In the genomic region with DNA sequence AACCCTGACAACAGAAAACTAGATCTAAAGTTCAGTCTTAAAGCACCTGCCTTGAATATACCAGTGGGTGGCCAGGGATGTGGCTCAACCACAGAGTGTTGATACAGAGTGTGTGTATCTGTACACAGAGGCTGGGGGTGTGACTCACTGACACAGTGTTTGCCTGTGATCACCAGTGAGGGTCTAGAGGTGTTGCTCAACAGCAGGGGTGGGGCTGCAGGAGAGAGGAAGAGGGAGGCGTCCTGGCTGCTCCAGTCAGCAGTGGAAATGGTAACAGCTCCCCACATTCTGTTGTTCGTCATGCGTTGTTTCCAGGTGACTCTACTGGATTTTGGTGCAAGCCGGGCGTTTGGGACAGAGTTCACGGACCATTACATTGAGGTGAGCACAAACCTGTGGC, we compare ENCODE assay signal across 16 mouse cellular contexts. TPM values are rescaled to one million over a fixed set of nuclear protein-coding genes. Genes with fewer than 3 reads are reported as not detected.
DNase-seq lines count a peak whose midpoint lies in the region; ATAC-seq and TF ChIP-seq lines count a peak whose summit lies in the region.
"Had no signal": no experiment of that assay in that cellular context is flagged by ENCODE, and none has a peak within 500 bp of the region (broad histone marks: within the 10 kb centered on the region; RNA-seq: fewer than 3 reads in every experiment).

No protein-coding gene starts in this region.

- no peak for TF ChIP-seq EP300 in heart, adult 2 months (IDR thresholded peaks at IDR 0.05; ENCODE audit: insufficient read depth, low read depth, low read length)

- H3K4me3 ChIP-seq in liver, embryonic 16.5 days (ENCODE audit: low read depth, low read length) = peak overlapping the region; percentile 36
- H3K4me3 ChIP-seq in heart, adult 2 months = no peak overlapping the region
- no peak overlapping the region for H3K4me3 ChIP-seq in forebrain, embryonic 15.5 days
- H3K4me3 ChIP-seq: limb, embryonic 10.5 days; megakaryocyte, embryonic 14.5 days; neural tube, embryonic 13.5 days had no signal

- peak overlapping the region; percentile 80 for H3K27ac ChIP-seq in liver, embryonic 16.5 days (ENCODE audit: low read length)
- H3K27ac ChIP-seq in heart, adult 2 months = no peak overlapping the region
- no peak overlapping the region for H3K27ac ChIP-seq in forebrain, embryonic 15.5 days (replicated peaks)
- H3K27ac ChIP-seq: limb, embryonic 10.5 days; neural tube, embryonic 13.5 days had no signal

- no peak for TF ChIP-seq CTCF in heart, adult 2 months (IDR thresholded peaks at IDR 0.05)

- no peak overlapping the region for H3K9ac ChIP-seq in liver, embryonic 16.5 days (ENCODE audit: low read depth, low read length)
- no peak overlapping the region for H3K9ac ChIP-seq in heart, adult 2 months (ENCODE audit: low read depth, low read length)
- no peak overlapping the region for H3K9ac ChIP-seq in forebrain, embryonic 15.5 days (replicated peaks)
- H3K9ac ChIP-seq: neural tube, embryonic 13.5 days had no signal

- peak; percentile 61 for DNase-seq in urinary bladder, postnatal 14 days (ENCODE audit: low spot score)
- no peak for DNase-seq in urinary bladder, adult 2 months (ENCODE audit: low spot score)
- DNase-seq in lung, postnatal 4 days = peak; percentile 33 to 49
- DNase-seq in heart, adult 2 months = no peak
- no peak for DNase-seq in embryo, embryonic 9.5 days (ENCODE audit: extremely low spot score)
- DNase-seq in spleen, adult 12 weeks (ENCODE audit: low spot score) = no peak
- DNase-seq: adrenal gland, postnatal 25 days; cerebellum, postnatal 10 days; layer of hippocampus, adult 9-11 months; spleen, adult 18-20 months had no signal

- no peaks in the 10 kb centered on the region for H3K79me2 ChIP-seq in heart, adult 2 months (replicated peaks; ENCODE audit: control insufficient read depth, insufficient read depth, low read length)

- intact Hi-C loops in heart, adult 2 months (cut with DNase I) = no loop called here

- no peaks in the 10 kb centered on the region for H3K27me3 ChIP-seq in liver, embryonic 16.5 days (ENCODE audit: control insufficient read depth, insufficient read depth, low read depth, low read length)
- H3K27me3 ChIP-seq in heart, adult 2 months (ENCODE audit: control insufficient read depth, insufficient read depth, low read length) = no peaks in the 10 kb centered on the region
- no peaks in the 10 kb centered on the region for H3K27me3 ChIP-seq in forebrain, embryonic 15.5 days
- H3K27me3 ChIP-seq: megakaryocyte, embryonic 14.5 days; neural tube, embryonic 13.5 days had no signal

- WGBS in liver, embryonic 16.5 days (ENCODE audit: insufficient replicate concordance) = 41% methylated on average over 6 of the region's 6 CpGs
- WGBS in heart, adult 2 months = 91% methylated on average over 6 of the region's 6 CpGs
- 89% methylated on average over 6 of the region's 6 CpGs for WGBS in forebrain, embryonic 15.5 days

- peaks cover 7% of the 10 kb centered on the region for H3K4me1 ChIP-seq in liver, embryonic 16.5 days (ENCODE audit: control insufficient read depth, low read depth, low read length)
- H3K4me1 ChIP-seq in heart, adult 2 months (ENCODE audit: control insufficient read depth, insufficient read depth, low read length) = no peaks in the 10 kb centered on the region
- peaks cover 7% of the 10 kb centered on the region for H3K4me1 ChIP-seq in forebrain, embryonic 15.5 days

- no peaks in the 10 kb centered on the region for H3K9me3 ChIP-seq in liver, embryonic 16.5 days (replicated peaks; ENCODE audit: control insufficient read depth, low read length)
- no peaks in the 10 kb centered on the region for H3K9me3 ChIP-seq in forebrain, embryonic 15.5 days
- H3K9me3 ChIP-seq: limb, embryonic 10.5 days; neural tube, embryonic 13.5 days had no signal

- peak; percentile 93 for ATAC-seq in liver, embryonic 16.5 days (ENCODE audit: low read depth)
- ATAC-seq in forebrain, embryonic 15.5 days (replicated peaks) = no peak
- ATAC-seq: hindbrain, embryonic 16.5 days had no signal

- no peak for TF ChIP-seq POLR2A in heart, adult 2 months (IDR thresholded peaks at IDR 0.05; ENCODE audit: insufficient read depth, low read depth, low read length)

- peak overlapping the region; percentile 55; the same call in 1 of the 2 replicates for H3K4me2 ChIP-seq in liver, embryonic 16.5 days (ENCODE audit: low read depth, low read length)
- H3K4me2 ChIP-seq in forebrain, embryonic 15.5 days (replicated peaks) = no peak overlapping the region
- H3K4me2 ChIP-seq: neural tube, embryonic 13.5 days had no signal

- H3K36me3 ChIP-seq in liver, embryonic 16.5 days (ENCODE audit: control insufficient read depth, insufficient read depth) = no peaks in the 10 kb centered on the region
- H3K36me3 ChIP-seq in heart, adult 2 months (ENCODE audit: control insufficient read depth, insufficient read depth, low read length) = no peaks in the 10 kb centered on the region
- H3K36me3 ChIP-seq in forebrain, embryonic 15.5 days = peaks cover 20% of the 10 kb centered on the region

RNA-seq across cellular contexts. Expression of a gene that starts 6.3 kb away (rescaled TPM):
- 44.1 and 47.3 TPM in 2 replicates for polyA plus RNA-seq in urinary bladder, adult 2 months (2012; rRNA removed)
- polyA plus RNA-seq in liver, embryonic 16.5 days (2015; fragmentation: Nextera tagmentation; extraction: Ambion mirVana) = 1.2 and 1.9 TPM in 2 replicates
- total RNA-seq in heart, adult 2 months (2021) = 1 to 10 TPM; 3.7 to 6.1 TPM
- 7.8 and 9.7 TPM in 2 replicates for polyA plus RNA-seq in heart, adult 2 months (2012; rRNA removed)
- polyA plus RNA-seq in forebrain, embryonic 15.5 days (2015; fragmentation: Nextera tagmentation; extraction: Ambion mirVana) = 47.2 and 49.0 TPM in 2 replicates

RNA-seq across cellular contexts. Expression of a gene that starts 19.1 kb away (rescaled TPM):
- 20.4 and 20.7 TPM in 2 replicates for polyA plus RNA-seq in urinary bladder, adult 2 months (2012; rRNA removed)
- 26.6 and 32.3 TPM in 2 replicates for polyA plus RNA-seq in liver, embryonic 16.5 days (2015; fragmentation: Nextera tagmentation; extraction: Ambion mirVana)
- total RNA-seq in heart, adult 2 months (2021) = 1 to 10 TPM; 7.5 to 8.3 TPM
- polyA plus RNA-seq in heart, adult 2 months (2012; rRNA removed) = 11.6 and 19.4 TPM in 2 replicates
- polyA plus RNA-seq in forebrain, embryonic 15.5 days (2015; fragmentation: Nextera tagmentation; extraction: Ambion mirVana) = 26.1 and 27.8 TPM in 2 replicates

RNA-seq across cellular contexts. Expression of a gene that starts 23.5 kb away (rescaled TPM):
- 9.9 and 11.6 TPM in 2 replicates for polyA plus RNA-seq in urinary bladder, adult 2 months (2012; rRNA removed)
- polyA plus RNA-seq in liver, embryonic 16.5 days (2015; fragmentation: Nextera tagmentation; extraction: Ambion mirVana) = 1.6 and 2.0 TPM in 2 replicates
- total RNA-seq in heart, adult 2 months (2021) = 1 to 10 TPM; 4.2 to 4.8 TPM
- polyA plus RNA-seq in heart, adult 2 months (2012; rRNA removed) = 4.2 and 4.4 TPM in 2 replicates
- polyA plus RNA-seq in forebrain, embryonic 15.5 days (2015; fragmentation: Nextera tagmentation; extraction: Ambion mirVana) = 6.8 and 7.1 TPM in 2 replicates

RNA-seq across cellular contexts. Expression of a gene that starts 55.9 kb away (rescaled TPM):
- polyA plus RNA-seq in urinary bladder, adult 2 months (2012; rRNA removed) = 114 and 140 TPM in 2 replicates
- 74.7 and 75.5 TPM in 2 replicates for polyA plus RNA-seq in liver, embryonic 16.5 days (2015; fragmentation: Nextera tagmentation; extraction: Ambion mirVana)
- total RNA-seq in heart, adult 2 months (2021) = 10 to 100 TPM; 40.6 to 41.3 TPM
- polyA plus RNA-seq in heart, adult 2 months (2012; rRNA removed) = 85.0 and 87.1 TPM in 2 replicates
- 228 and 236 TPM in 2 replicates for polyA plus RNA-seq in forebrain, embryonic 15.5 days (2015; fragmentation: Nextera tagmentation; extraction: Ambion mirVana)

RNA-seq across cellular contexts. Expression of a gene that starts 56.4 kb away (rescaled TPM):
- polyA plus RNA-seq in urinary bladder, adult 2 months (2012; rRNA removed) = 11.1 and 12.0 TPM in 2 replicates
- polyA plus RNA-seq in liver, embryonic 16.5 days (2015; fragmentation: Nextera tagmentation; extraction: Ambion mirVana) = 0.62 and 0.87 TPM in 2 replicates
- 10 to 100 TPM; 14.2 TPM for total RNA-seq in heart, adult 2 months (2021)
- 11.3 and 13.9 TPM in 2 replicates for polyA plus RNA-seq in heart, adult 2 months (2012; rRNA removed)
- 3.6 and 3.9 TPM in 2 replicates for polyA plus RNA-seq in forebrain, embryonic 15.5 days (2015; fragmentation: Nextera tagmentation; extraction: Ambion mirVana)

Comparison
In these comparisons a context has a peak if more than half of its experiments do, and no peak if none do; other contexts are left out.
1. DNase-seq: peak in urinary bladder, postnatal 14 days (single experiment) and lung, postnatal 4 days (2 of 2); none in urinary bladder, adult 2 months (single experiment), heart, adult 2 months (0 of 2), embryo, embryonic 9.5 days (single experiment) and spleen, adult 12 weeks (single experiment).